Mouse (Mus musculus): ENCODE measurements around the gene Agrp.

Gene Agrp

GRCm38 (mm10) chr8:105517346-105517745 is 119.8 kb downstream of the Agrp start:
- DNase-seq = no peak
